Mouse (Mus musculus): ENCODE data around the gene Idh2. TPM values are rescaled to one million over a fixed set of nuclear protein-coding genes. Genes with fewer than 3 reads are reported as not detected.

Idh2 gene
- total and polyA plus RNA-seq, 3 experiments = 121 to 268 (median 181) TPM

DNA sequence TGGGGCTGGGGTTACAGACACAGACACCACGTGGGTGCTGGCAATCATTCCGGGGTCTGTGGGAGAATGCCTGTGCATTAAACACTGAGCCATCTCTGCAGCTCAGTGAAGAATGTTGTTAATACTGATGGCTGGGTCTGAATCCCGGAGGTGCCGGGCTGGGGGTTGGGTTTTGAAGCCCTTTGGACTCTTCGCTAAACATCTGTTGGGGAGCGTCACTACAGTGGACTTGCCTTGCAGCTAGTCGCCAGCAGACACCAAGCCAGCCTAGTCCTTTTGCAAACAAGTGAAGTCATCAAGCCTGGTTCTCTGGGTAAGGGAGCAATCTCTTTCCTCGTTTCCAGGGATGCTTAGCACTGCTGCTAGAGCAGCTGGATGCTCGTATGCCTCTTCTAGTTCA lies 27.0 kb downstream of the Idh2 start:
- no peaks in the 10 kb centered on the region for H3K4me1 ChIP-seq (ENCODE audit: control insufficient read depth in 1 of 2, insufficient read depth in 2 of 2, low read length in 2 of 2)

DNA sequence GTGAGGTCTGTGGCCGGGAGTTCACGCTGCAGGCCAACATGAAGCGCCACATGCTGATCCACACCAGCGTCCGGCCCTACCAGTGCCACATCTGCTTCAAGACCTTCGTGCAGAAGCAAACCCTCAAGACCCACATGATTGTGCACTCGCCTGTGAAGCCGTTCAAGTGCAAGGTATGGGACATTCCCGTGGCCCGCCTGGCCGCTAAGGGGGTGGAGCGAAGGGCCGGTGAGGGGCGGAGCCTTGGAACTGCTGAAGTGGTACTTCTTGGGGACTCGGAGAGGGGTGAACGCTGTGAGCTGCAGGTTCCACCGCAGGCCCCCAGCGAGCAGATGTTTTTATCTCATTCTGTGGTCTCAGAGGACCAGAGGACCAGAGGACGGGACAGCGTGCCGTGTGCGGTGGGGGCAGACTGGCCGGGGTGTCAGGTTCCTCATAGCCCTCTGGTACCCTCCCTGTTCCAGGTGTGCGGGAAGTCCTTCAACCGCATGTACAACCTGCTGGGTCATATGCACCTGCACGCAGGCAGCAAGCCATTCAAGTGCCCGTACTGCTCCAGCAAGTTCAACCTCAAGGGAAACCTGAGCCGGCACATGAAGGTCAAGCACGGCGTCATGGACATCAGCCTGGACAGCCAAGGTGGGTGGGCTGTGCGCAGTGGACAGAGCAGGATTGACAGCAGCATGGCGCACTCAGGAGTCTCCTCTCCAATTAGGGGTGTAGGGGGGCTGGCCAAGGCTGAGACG lies 29.0 kb downstream of the Idh2 start:
- Histone ChIP-seq H3K4me3 (ENCODE audit: control insufficient read depth in 1 of 2, insufficient read depth in 1 of 2, low read depth in 2 of 2, low read length in 2 of 2) (no peak overlapping the region), H3K9ac (ENCODE audit: control insufficient read depth, low read depth, low read length, poor library complexity, severe bottlenecking) (no peak overlapping the region), H3K9me3 (replicated peaks; ENCODE audit: insufficient read depth, low read length) (no peaks in the 10 kb centered on the region), H3K36me3 (ENCODE audit: control insufficient read depth in 1 of 2, insufficient read depth in 2 of 2, low read length in 2 of 2) (no peaks in the 10 kb centered on the region; a peak in 1 of 4 replicates), H3K79me2 (ENCODE audit: control insufficient read depth, insufficient read depth, low read length, poor library complexity) (no peaks in the 10 kb centered on the region), H3K27ac (ENCODE audit: control insufficient read depth, low read depth, low read length) (no peak overlapping the region), H3K4me1 (ENCODE audit: control insufficient read depth in 1 of 2, insufficient read depth in 2 of 2, low read length in 2 of 2) (no peaks in the 10 kb centered on the region), H3K27me3 (ENCODE audit: control insufficient read depth in 1 of 2, insufficient read depth in 2 of 2, low read length in 2 of 2) (no peaks in the 10 kb centered on the region)
- no peak for DNase-seq (ENCODE audit: low read depth, low spot score)
- TF ChIP-seq MAFK (IDR thresholded peaks at IDR 0.05; ENCODE audit: borderline replicate concordance, low read depth, low read length) = no peak
- TF ChIP-seq SIN3A (IDR thresholded peaks at IDR 0.05; ENCODE audit: low read length) = no peak

More for the DNA sequence above, 27.0 kb downstream of the Idh2 start:
- Histone ChIP-seq H3K36me3 (ENCODE audit: control insufficient read depth in 1 of 2, insufficient read depth in 2 of 2, low read length in 2 of 2) (no peaks in the 10 kb centered on the region; a peak in 1 of 4 replicates), H3K9me3 (replicated peaks; ENCODE audit: insufficient read depth, low read length) (no peaks in the 10 kb centered on the region), H3K27me3 (ENCODE audit: control insufficient read depth in 1 of 2, insufficient read depth in 2 of 2, low read length in 2 of 2) (no peaks in the 10 kb centered on the region), H3K9ac (ENCODE audit: control insufficient read depth, low read depth, low read length, poor library complexity, severe bottlenecking) (no peak overlapping the region), H3K79me2 (ENCODE audit: control insufficient read depth, insufficient read depth, low read length, poor library complexity) (no peaks in the 10 kb centered on the region), H3K4me3 (ENCODE audit: control insufficient read depth in 1 of 2, insufficient read depth in 1 of 2, low read depth in 2 of 2, low read length in 2 of 2) (no peak overlapping the region), H3K27ac (ENCODE audit: control insufficient read depth, low read depth, low read length) (no peak overlapping the region)
- TF ChIP-seq CHD2 (IDR thresholded peaks at IDR 0.05; ENCODE audit: low read length) (no peak), HCFC1 (IDR thresholded peaks at IDR 0.05; ENCODE audit: low read depth, low read length) (no peak), RAD21 (IDR thresholded peaks at IDR 0.05; ENCODE audit: low read depth, low read length) (no peak)
- no peak for DNase-seq (ENCODE audit: low read depth, low spot score)

- TF ChIP-seq MYC (IDR thresholded peaks at IDR 0.05; ENCODE audit: low read depth, low read length) (no peak), CTCF (IDR thresholded peaks at IDR 0.05 in 2 of 3, conservative IDR thresholded peaks at IDR 0.05 in 1 of 3; ENCODE audit: control insufficient read depth in 1 of 3, insufficient read depth in 1 of 3, low read depth in 2 of 3, low read length in 3 of 3, poor library complexity in 1 of 3, severe bottlenecking in 1 of 3) (peak; percentile 77 to 90 (median 89)), ZKSCAN1 (IDR thresholded peaks at IDR 0.05; ENCODE audit: low read depth, low read length) (no peak), ZNF384 (IDR thresholded peaks at IDR 0.05; ENCODE audit: low read depth, low read length) (peak; percentile 87), NELFE (IDR thresholded peaks at IDR 0.05; ENCODE audit: low read depth, low read length) (no peak), RAD21 (IDR thresholded peaks at IDR 0.05; ENCODE audit: low read depth, low read length) (peak; percentile 68), POLR2AphosphoS2 (IDR thresholded peaks at IDR 0.05; ENCODE audit: low read length) (0 out of 2 replicates have a peak, but pooled peaks have one; percentile 38), MAZ (IDR thresholded peaks at IDR 0.05; ENCODE audit: low read depth, low read length) (no peak), ZC3H11A (IDR thresholded peaks at IDR 0.05; ENCODE audit: low read depth, low read length) (peak; percentile 69), SMC3 (IDR thresholded peaks at IDR 0.05; ENCODE audit: low read depth, low read length) (peak; percentile 94)
- DNase-seq (ENCODE audit: low read depth, low spot score) = peak; percentile 86
- Histone ChIP-seq H3K27me3 (ENCODE audit: control insufficient read depth in 1 of 2, insufficient read depth in 2 of 2, low read length in 2 of 2) (no peaks in the 10 kb centered on the region), H3K4me1 (ENCODE audit: control insufficient read depth in 1 of 2, insufficient read depth in 2 of 2, low read length in 2 of 2) (no peaks in the 10 kb centered on the region), H3K36me3 (ENCODE audit: control insufficient read depth in 1 of 2, insufficient read depth in 2 of 2, low read length in 2 of 2) (no peaks in the 10 kb centered on the region), H3K4me3 (ENCODE audit: control insufficient read depth in 1 of 2, insufficient read depth in 1 of 2, low read depth in 2 of 2, low read length in 2 of 2) (no peak overlapping the region), H3K27ac (ENCODE audit: control insufficient read depth, low read depth, low read length) (no peak overlapping the region), H3K9me3 (replicated peaks; ENCODE audit: insufficient read depth, low read length) (no peaks in the 10 kb centered on the region), H3K79me2 (ENCODE audit: control insufficient read depth, insufficient read depth, low read length, poor library complexity) (no peaks in the 10 kb centered on the region), H3K9ac (ENCODE audit: control insufficient read depth, low read depth, low read length, poor library complexity, severe bottlenecking) (no peak overlapping the region)
Measured at GRCm38 (mm10) chr7:80084484-80084931, 30.7 kb downstream of the Idh2 start.
